Mouse (Mus musculus): ENCODE measurements at regions not wholly inside any gene's neighbourhood (a gene's known extent, or its start where the extent isn't known, plus 50 kb on each side); places are given as distances from the start of the nearest gene placed in this dataset.
A peak's percentile ranks its signal among the peaks of the same experiment; 100 is the strongest.

- no peak for DNase-seq
Observed at GRCm38 (mm10) chr4:45746451-45746850, 52.4 kb upstream of the Aldh1b1 start.

DNA sequence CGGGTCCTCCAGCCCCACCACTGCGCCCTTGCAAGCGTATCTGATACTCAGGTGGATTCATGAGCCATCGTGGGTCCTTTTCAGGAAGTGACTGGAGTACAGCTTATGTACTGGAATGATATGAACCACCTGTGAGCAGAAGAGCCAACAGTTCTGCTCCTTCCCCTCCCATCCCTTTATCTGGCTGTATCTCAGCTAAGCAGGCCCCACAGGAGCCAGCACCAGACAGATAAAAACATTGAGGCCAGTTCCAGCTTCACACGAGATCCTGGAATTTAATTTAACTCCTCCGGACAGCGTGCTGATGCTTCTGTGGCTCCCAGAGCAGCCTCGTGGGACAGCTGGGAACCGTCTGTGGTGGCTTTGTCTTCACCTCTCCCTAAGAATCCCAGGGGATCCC is 53.1 kb upstream of the Aldh1b1 start:
- DNase-seq, result no peak

GRCm38 (mm10) chr4:45744849-45745407 is 53.9 kb upstream of the Aldh1b1 start:
- no peak for DNase-seq

GRCm38 (mm10) chr4:45740779-45741365 is 58.0 kb upstream of the Aldh1b1 start:
- DNase-seq, result no peak

GRCm38 (mm10) chr4:45740319-45740718 is 58.5 kb upstream of the Aldh1b1 start:
- DNase-seq, result no peak

DNA sequence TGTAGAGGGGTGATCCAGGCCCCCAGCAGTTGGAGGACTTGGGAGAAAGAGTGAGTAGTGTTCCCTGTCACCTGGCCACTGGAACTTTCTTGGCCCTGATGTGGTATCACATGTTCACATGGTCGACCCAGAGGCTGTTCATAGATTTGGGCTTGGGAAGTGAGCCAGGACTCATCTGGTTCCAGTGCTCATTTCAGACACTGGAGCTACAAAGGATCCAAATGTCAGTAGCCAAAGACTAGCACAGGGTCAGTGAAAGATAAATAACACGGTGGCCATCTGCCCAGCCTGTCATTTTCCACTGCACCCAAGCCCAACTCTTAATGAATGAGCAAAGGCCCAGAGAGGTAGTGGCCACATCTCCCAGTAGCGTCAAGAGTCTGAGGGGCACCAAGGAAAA is 59.1 kb upstream of the Aldh1b1 start:
- no peak for DNase-seq

GRCm38 (mm10) chr4:45739168-45739567 is 59.7 kb upstream of the Aldh1b1 start:
- DNase-seq, result no peak

DNA sequence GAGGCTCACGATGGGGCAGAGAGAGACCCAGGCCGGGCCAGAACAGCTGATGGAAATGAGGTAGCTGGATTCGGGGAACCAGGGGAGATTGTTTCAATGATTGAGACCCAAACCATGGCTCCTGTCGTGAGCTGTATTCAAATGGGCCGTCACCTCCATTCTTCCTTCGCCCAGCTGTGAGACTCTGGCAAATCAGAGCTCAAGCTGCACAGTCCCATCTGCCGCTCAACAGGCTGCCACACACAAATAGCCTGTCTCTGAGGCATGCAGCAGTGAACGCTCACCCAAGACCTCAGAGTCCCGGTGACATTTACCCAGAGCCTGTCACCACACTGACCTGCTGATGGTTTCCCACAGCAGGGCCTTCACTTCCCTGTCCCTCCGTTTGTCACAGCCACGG is 60.1 kb upstream of the Aldh1b1 start:
- no peak for DNase-seq

DNA sequence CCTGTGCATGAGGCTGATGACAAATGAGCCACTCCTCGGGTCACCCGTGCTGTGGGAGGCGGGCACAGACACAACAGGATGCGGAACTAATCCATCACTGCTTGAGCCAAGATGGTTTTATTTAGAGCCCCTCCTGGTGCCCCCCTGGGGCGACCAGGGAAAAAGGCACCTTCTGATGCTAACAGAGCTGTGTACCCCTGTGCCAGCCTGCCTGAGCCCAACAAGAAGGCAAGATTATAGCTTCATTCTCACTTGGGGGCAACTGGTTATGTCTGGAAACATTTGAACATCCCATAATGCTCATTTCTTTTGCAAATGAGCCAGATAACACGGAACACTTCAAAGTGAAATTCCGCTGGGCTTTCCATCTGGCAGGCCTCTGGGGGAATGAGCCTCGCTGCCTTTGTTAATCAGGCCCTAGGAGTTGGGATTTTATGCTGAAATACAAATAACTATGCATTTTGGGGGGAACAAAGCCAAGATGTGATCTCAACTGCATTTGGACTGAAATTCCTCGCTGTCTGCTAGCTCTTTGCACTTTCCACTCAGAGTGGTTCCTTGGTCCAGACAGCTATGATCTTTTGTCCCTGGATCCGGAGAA is 62.5 kb upstream of the Aldh1b1 start:
- DNase-seq, result no peak

DNA sequence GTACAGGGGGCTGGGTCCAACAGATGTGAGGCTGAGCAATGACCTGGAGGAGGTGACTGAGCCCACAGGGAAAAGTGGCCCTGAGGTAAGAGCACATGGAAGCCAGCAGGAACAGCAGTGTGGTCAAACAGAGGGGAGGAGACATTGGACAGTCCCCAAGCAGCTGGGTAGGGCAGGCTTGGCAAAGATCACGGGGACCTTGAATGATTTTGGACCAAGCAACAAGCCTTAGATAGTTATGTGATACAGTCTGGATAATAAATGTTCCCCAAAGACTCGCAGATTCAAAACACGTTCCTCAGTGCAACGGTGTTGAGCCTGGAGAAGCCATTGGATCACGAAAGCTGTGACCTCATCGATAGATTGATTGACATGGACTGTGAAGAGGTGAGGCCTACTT is 64.8 kb upstream of the Aldh1b1 start:
- no peak for DNase-seq

- DNase-seq, result peak; percentile 81
Observed at GRCm38 (mm10) chr4:45730862-45731831, 67.7 kb upstream of the Aldh1b1 start.

GRCm38 (mm10) chr4:45729801-45730200 is 69.0 kb upstream of the Aldh1b1 start:
- no peak for DNase-seq

- peak; percentile 64 for DNase-seq
Observed at GRCm38 (mm10) chr4:45728825-45729224, 70.0 kb upstream of the Aldh1b1 start.

DNA sequence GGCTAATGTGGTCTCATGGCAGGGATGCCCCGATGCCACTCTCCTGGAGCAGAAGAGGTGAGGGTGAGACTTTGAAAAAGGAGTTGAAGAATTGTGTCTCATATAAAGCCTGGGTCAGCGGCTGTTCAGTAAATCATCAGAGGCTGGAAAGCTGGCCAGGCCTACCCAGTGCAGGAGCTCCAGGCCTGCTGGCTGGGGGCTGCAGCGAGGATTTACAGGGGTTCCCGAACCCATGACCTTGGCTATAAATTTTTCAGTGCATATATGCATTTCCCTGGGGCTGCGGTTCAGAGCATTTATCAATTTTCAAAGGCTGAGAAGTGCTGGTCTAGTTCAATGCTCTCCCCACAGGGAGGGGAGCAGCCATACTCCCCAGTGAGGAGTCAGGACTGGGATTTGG is 70.9 kb upstream of the Aldh1b1 start:
- DNase-seq, result peak; percentile 49

- DNase-seq, result peak; percentile 49
Observed at GRCm38 (mm10) chr4:45727474-45727873, 71.3 kb upstream of the Aldh1b1 start.

- DNase-seq, result no peak
Observed at GRCm38 (mm10) chr4:45726783-45727182, 72.0 kb upstream of the Aldh1b1 start.

DNA sequence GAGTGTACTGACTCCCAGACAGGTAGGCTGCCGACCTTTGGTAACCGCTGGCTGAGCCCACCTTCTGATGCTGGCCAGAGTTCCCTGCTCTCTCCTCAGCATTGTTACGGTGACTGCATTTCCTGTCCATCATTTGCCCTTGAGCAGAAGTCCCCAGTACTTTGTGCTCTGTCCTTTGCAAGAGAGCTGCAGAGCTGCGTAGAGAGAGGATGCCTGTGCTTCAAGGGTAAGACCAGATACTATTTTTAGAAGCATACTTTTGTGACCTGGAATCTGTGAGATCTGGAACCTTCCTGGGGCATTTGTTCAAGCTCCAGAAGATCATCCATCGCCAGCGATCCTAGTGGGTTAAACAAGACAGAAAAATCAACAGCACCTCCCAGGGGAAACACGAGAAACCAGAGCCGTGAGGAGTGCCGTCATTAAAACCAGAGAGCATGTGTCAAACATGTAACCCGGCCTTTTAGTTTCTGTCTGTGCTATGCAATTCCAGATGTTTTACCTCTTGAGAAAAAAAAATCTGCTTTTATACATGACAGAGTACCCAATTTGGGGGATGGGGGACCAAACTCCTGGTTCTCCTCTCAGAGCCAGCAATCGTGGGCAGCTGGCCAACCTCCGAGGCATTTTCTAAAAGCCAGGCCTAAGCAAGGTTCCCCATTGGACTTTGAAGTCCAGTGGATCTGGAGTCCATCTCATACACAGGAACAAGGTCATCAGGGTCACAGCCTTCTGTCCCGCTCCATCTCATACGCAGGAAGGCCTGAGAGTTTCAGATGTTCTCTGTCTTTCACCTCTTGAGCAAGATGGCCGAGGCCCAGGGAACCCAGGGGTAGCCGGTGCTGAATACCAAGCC is 73.5 kb upstream of the Aldh1b1 start:
- DNase-seq, result peak; percentile 55

DNA sequence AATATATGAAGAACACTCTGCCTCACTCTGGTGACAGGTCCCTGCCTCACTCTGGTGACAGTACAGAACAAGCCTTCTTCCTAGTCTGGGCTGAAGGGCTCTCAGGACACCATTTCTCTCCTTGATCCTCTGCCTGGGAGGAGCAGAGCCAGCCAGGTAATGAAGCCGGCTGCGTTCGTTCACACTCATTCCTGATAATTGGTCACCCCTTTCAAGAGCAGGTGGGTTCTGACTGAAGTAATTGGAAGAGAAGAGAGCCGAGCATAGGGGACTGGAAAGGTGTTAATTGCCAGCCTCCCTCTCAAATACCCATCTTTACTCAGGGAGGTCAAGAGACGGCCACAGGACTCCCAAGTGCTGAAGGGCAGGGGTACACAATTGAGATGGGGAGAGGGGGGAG is 78.5 kb upstream of the Aldh1b1 start:
- DNase-seq, result no peak

DNA sequence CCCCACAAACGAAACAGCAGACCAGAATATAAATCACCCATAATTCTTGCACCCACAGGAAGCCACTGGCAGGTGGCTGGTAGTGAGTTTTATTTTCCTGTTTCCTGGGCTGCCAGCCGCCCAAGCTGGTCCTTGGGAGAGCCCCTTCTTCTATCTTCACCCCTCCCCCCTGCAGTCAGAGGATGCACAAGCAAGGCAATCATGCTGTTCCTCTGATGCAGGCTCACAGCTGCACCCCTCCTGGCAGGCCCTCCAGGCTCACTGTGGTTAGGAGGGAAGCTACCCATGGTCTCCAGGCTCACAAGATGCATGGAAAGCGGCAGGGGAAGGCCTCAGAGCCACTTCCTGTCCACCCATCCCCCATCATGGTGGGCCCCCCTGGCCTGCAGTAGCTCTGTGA is 79.3 kb upstream of the Aldh1b1 start:
- no peak for DNase-seq

- DNase-seq, result no peak
Observed at GRCm38 (mm10) chr4:45715878-45716277, 82.9 kb upstream of the Aldh1b1 start.

DNA sequence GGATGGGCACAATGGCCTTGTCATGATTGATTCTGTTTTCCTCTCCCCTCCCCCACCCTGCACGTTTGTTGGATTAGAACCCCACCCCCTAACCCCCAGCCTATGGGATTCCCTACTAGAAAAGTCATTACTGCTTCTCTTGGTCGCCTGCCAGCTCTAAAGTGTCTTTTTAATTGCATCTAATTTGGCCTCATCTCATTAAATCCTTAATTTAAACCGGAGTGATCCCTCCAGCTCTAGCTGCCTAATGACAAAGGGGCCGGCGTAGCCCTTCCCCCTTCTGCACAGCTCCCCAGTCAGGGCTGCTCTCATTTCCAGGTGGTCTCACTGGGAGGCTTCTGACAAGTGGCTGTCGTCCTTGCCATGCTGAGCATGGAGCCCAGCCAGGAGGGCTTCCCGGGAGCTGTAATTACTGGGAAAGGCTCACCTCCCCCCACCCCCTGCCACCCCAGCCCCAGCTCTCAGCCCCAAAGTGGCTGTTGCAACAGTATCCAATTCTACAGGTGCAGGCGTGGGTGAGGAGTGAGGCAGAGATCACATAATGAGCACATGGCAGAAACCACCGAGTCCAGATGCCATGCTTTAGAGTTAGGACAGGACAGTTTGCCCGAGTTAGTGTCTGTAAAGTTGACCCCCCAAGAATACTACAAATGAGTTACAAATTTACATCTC is 84.8 kb upstream of the Aldh1b1 start:
- no peak for DNase-seq

Data from embryo, embryonic 11 days (tissue).